Mouse (Mus musculus) ES-Bruce4 (cell line): ENCODE results near the gene Bag6. TPM values are rescaled to one million over a fixed set of nuclear protein-coding genes. Genes with fewer than 3 reads are reported as not detected.

Source experiments
- H3K27ac ChIP-seq: 2 replicates; pipeline ENCODE4 v1.5.1; 2012; ENCODE audit warnings: low read length, inconsistent platforms; ENCODE audit not compliant: insufficient read depth
- H3K27me3 ChIP-seq: 2 replicates; pipeline ENCODE4 v1.6.1; 2012; ENCODE audit warnings: mild to moderate bottlenecking, low read length, inconsistent platforms; ENCODE audit not compliant: control insufficient read depth, poor library complexity, insufficient read depth, severe bottlenecking
- H3K36me3 ChIP-seq: 2 replicates; pipeline ENCODE4 v1.6.1; 2012; ENCODE audit warnings: inconsistent platforms, mild to moderate bottlenecking, low read length, moderate library complexity; ENCODE audit not compliant: control insufficient read depth, poor library complexity, insufficient read depth, severe bottlenecking
- H3K4me1 ChIP-seq: one replicate; pipeline ENCODE4 v1.8.1; 2011; ENCODE audit warnings: low read length; ENCODE audit not compliant: control insufficient read depth, insufficient read depth
- H3K4me3 ChIP-seq: 2 replicates; pipeline ENCODE4 v1.5.1; 2011; ENCODE audit warnings: low read depth, mild to moderate bottlenecking, low read length
- H3K9ac ChIP-seq: 2 replicates; pipeline ENCODE4 v1.6.1; 2012; ENCODE audit warnings: low read depth, mild to moderate bottlenecking, inconsistent platforms; ENCODE audit not compliant: poor library complexity, severe bottlenecking
- H3K9me3 ChIP-seq: replicated peaks from 2 replicates; pipeline ENCODE4 v1.6.1; 2012; ENCODE audit warnings: mild to moderate bottlenecking, low read length, inconsistent platforms; ENCODE audit not compliant: control insufficient read depth, poor library complexity, insufficient read depth, severe bottlenecking
- CTCF ChIP-seq: IDR thresholded peaks from one replicate; pipeline ENCODE4 v1.8.1; 2011; ENCODE audit warnings: low read depth, low read length
- EP300 ChIP-seq: IDR thresholded peaks from 2 replicates; pipeline ENCODE4 v1.6.1; 2011; ENCODE audit warnings: low read depth, low read length; ENCODE audit not compliant: insufficient read depth
- POLR2A ChIP-seq: IDR thresholded peaks from one replicate; pipeline ENCODE4 v1.8.1; 2011; ENCODE audit warnings: low read length; ENCODE audit not compliant: insufficient read depth
- polyA plus RNA-seq: library from polyadenylated mRNA; stranded (reverse); fragments of >200 nt; gene quantifications from 2 replicates; pipeline ENCODE4 v1.2.4, GENCODE M21; 2011; ENCODE audit warnings: low read depth; ENCODE audit not compliant: missing spikeins, insufficient read depth, insufficient read length

Bag6 gene
- polyA plus RNA-seq, 1 experiment: 231 TPM

GRCm38 (mm10) chr17:35162121-35162520 lies 27.1 kb downstream of the Bag6 start:
- peaks cover 56% of the 10 kb centered on the region for H3K36me3 ChIP-seq
- H3K9me3 ChIP-seq: no peaks in the 10 kb centered on the region
- H3K9ac ChIP-seq: peak overlapping the region; percentile 98; the same call in 1 of the 2 replicates
- H3K4me3 ChIP-seq: no peak overlapping the region
- TF ChIP-seq CTCF (no peak), POLR2A (no peak), EP300 (no peak)
- no peaks in the 10 kb centered on the region for H3K27me3 ChIP-seq
- H3K27ac ChIP-seq: no peak overlapping the region
- no peaks in the 10 kb centered on the region for H3K4me1 ChIP-seq

GRCm38 (mm10) chr17:35162730-35163129 lies 27.8 kb downstream of the Bag6 start:
- Histone ChIP-seq H3K27me3 (no peaks in the 10 kb centered on the region), H3K4me3 (peak overlapping the region; percentile 37), H3K27ac (no peak overlapping the region), H3K9me3 (no peaks in the 10 kb centered on the region), H3K9ac (peak overlapping the region; percentile 98), H3K4me1 (no peaks in the 10 kb centered on the region), H3K36me3 (peaks cover 50% of the 10 kb centered on the region)
- TF ChIP-seq CTCF (no peak), EP300 (no peak), POLR2A (no peak)

- no peaks in the 10 kb centered on the region for H3K4me1 ChIP-seq
- TF ChIP-seq CTCF (no peak), EP300 (no peak), POLR2A (no peak)
- H3K27me3 ChIP-seq: no peaks in the 10 kb centered on the region
- peaks cover 42% of the 10 kb centered on the region for H3K36me3 ChIP-seq
- H3K9me3 ChIP-seq: no peaks in the 10 kb centered on the region
- H3K4me3 ChIP-seq: peak overlapping the region; percentile 100
- H3K9ac ChIP-seq: peak overlapping the region; percentile 98
- peak overlapping the region; percentile 24 for H3K27ac ChIP-seq
Measured at GRCm38 (mm10) chr17:35163326-35164081, 28.5 kb downstream of the Bag6 start.

GRCm38 (mm10) chr17:35164218-35164567 lies 29.2 kb downstream of the Bag6 start:
- no peaks in the 10 kb centered on the region for H3K4me1 ChIP-seq
- peak overlapping the region; percentile 24 for H3K27ac ChIP-seq
- H3K9me3 ChIP-seq: no peaks in the 10 kb centered on the region
- no peaks in the 10 kb centered on the region for H3K27me3 ChIP-seq
- H3K4me3 ChIP-seq: peak overlapping the region; percentile 100
- TF ChIP-seq EP300 (no peak), POLR2A (no peak), CTCF (no peak)
- peaks cover 35% of the 10 kb centered on the region for H3K36me3 ChIP-seq
- H3K9ac ChIP-seq: peak overlapping the region; percentile 98

- peak within 1 kb of the TSS; percentile 94 for H3K27ac ChIP-seq
- no peaks in the 10 kb centered on the region for H3K9me3 ChIP-seq
- peak within 1 kb of the TSS; percentile 98 for H3K9ac ChIP-seq
- peak; percentile 79 for TF ChIP-seq POLR2A
- 0 out of 2 replicates have a peak, but pooled peaks have one; percentile 62 for TF ChIP-seq EP300
- TF ChIP-seq CTCF: no peak
- H3K27me3 ChIP-seq: no peaks in the 10 kb centered on the region
- H3K4me3 ChIP-seq: peak within 1 kb of the TSS; percentile 100
- H3K4me1 ChIP-seq: no peaks in the 10 kb centered on the region
- H3K36me3 ChIP-seq: peaks cover 29% of the 10 kb centered on the region
Measured at GRCm38 (mm10) chr17:35164568-35165450, 29.8 kb downstream of the Bag6 start, which contains the start of gene Prrc2a. Gene Prrc2a, minus strand, starts transcription at chr17:35164897.
